Mouse (Mus musculus) R1 (cell line): ENCODE measurements at regions not wholly inside any gene's neighbourhood (a gene's known extent, or its start where the extent isn't known, plus 50 kb on each side); places are given as distances from the start of the nearest gene placed in this dataset.

ENCODE experiments used
- DNase-seq: peaks from one replicate; pipeline ENCODE4 v3.0.0-alpha.2; 2018; ENCODE audit warnings: low read depth, low spot score

- no peak for DNase-seq
Observed at GRCm38 (mm10) chr7:98768460-98768859, 65.6 kb downstream of the Thap12 start.

- peak; percentile 28 for DNase-seq
Observed at GRCm38 (mm10) chr7:98769111-98769734, 65.7 kb upstream of the Wnt11 start.

GRCm38 (mm10) chr7:98770257-98770890, 64.5 kb upstream of the Wnt11 start:
- peak; percentile 80 for DNase-seq

GRCm38 (mm10) chr7:98771134-98771775, 63.7 kb upstream of the Wnt11 start:
- DNase-seq: no peak

GRCm38 (mm10) chr7:98774597-98774996, 60.3 kb upstream of the Wnt11 start:
- peak; percentile 70 for DNase-seq

- DNase-seq: no peak
Observed at GRCm38 (mm10) chr7:98775031-98775430, 59.9 kb upstream of the Wnt11 start.

- DNase-seq: no peak
Observed at GRCm38 (mm10) chr7:98777304-98777849, 57.5 kb upstream of the Wnt11 start.

GRCm38 (mm10) chr7:98778929-98779328, 56.0 kb upstream of the Wnt11 start:
- peak; percentile 50 for DNase-seq

GRCm38 (mm10) chr7:98783521-98783920, 51.4 kb upstream of the Wnt11 start:
- no peak for DNase-seq

GRCm38 (mm10) chr7:98783954-98784353, 51.0 kb upstream of the Wnt11 start:
- no peak for DNase-seq

- no peak for DNase-seq
Observed at GRCm38 (mm10) chr7:98784369-98784931, 50.5 kb upstream of the Wnt11 start.
